Mouse (Mus musculus) small intestine, adult 2 months (tissue): ENCODE results near the gene Nup133. TPM values are rescaled to one million over a fixed set of nuclear protein-coding genes. Genes with fewer than 3 reads are reported as not detected.

Experiments used
- H3K27ac ChIP-seq: fragments of 200-500 bp; 2 replicates; pipeline ENCODE4 v1.5.1; 2012; ENCODE audit warnings: low read depth, low read length, control low read depth, inconsistent platforms; ENCODE audit not compliant: insufficient read depth
- H3K27me3 ChIP-seq: fragments of 200-500 bp; 2 replicates; pipeline ENCODE4 v1.6.1; 2012; ENCODE audit warnings: mild to moderate bottlenecking, moderate library complexity, low read length, inconsistent platforms; ENCODE audit not compliant: control insufficient read depth, insufficient read depth
- H3K36me3 ChIP-seq: fragments of 200-500 bp; 2 replicates; pipeline ENCODE4 v1.6.1; 2012; ENCODE audit warnings: mild to moderate bottlenecking, low read length, control low read depth, inconsistent platforms; ENCODE audit not compliant: control insufficient read depth, insufficient read depth
- H3K4me1 ChIP-seq: fragments of 200-500 bp; 2 replicates; pipeline ENCODE4 v1.6.1; 2012; ENCODE audit warnings: low read length, inconsistent platforms, mixed read lengths; ENCODE audit not compliant: control insufficient read depth, insufficient read depth, insufficient read length
- H3K4me3 ChIP-seq: fragments of 200-500 bp; 2 replicates; pipeline ENCODE4 v1.5.1; 2012; ENCODE audit warnings: low read depth, mild to moderate bottlenecking, control low read depth, inconsistent platforms, low read length, moderate library complexity
- CTCF ChIP-seq: fragments of 200-500 bp; IDR thresholded peaks from 2 replicates; pipeline ENCODE4 v1.5.1; 2012; ENCODE audit warnings: low read depth, mild to moderate bottlenecking, control low read depth, inconsistent platforms, low read length, moderate library complexity, mixed read lengths; ENCODE audit not compliant: insufficient replicate concordance, insufficient read length; ENCODE audit errors: extremely low read depth
- POLR2A ChIP-seq: fragments of 200-500 bp; IDR thresholded peaks from 2 replicates; pipeline ENCODE4 v1.6.1; 2012; ENCODE audit warnings: low read depth, mild to moderate bottlenecking, control low read depth, inconsistent platforms, low read length, moderate library complexity
- WGBS: fragments of 180-500 bp; shearing (Covaris S2); methylation state at CpG from one replicate; pipeline ENCODE4 v1.1.7; 2018; 5-methylcytosine and 5-hydroxymethylcytosine counted together
- polyA plus RNA-seq: library from polyadenylated mRNA; depleted of rRNA; stranded (reverse); fragments of >200 nt; gene quantifications from 2 replicates; pipeline ENCODE4 v1.2.3, GENCODE M21; 2012

The Nup133 gene
- polyA plus RNA-seq, 1 experiment, result 4.3 TPM

GRCm38 (mm10) chr8:123982826-123983400 is 33.8 kb upstream of the Nup133 start, which contains the start of gene Abcb10:
Abcb10 (minus strand) TSS chr8:123983122.
- under 1% methylated on average over 56 of the region's 56 CpGs for WGBS
- peak within 1 kb of the TSS; percentile 94 for H3K27ac ChIP-seq
- peak within 1 kb of the TSS; percentile 99 for H3K4me3 ChIP-seq
- H3K4me1 ChIP-seq, result peaks cover 20% of the 10 kb centered on the region; the same call in 1 of the 2 replicates
- no peaks in the 10 kb centered on the region for H3K36me3 ChIP-seq
- TF ChIP-seq POLR2A (peak; percentile 97), CTCF (no peak)
- H3K27me3 ChIP-seq, result no peaks in the 10 kb centered on the region

GRCm38 (mm10) chr8:123982291-123982793 is 33.3 kb upstream of the Nup133 start:
- Histone ChIP-seq H3K27ac (peak overlapping the region; percentile 64; the same call in 1 of the 2 replicates), H3K4me1 (peaks cover 20% of the 10 kb centered on the region; the same call in 1 of the 2 replicates), H3K4me3 (peak overlapping the region; percentile 99), H3K36me3 (no peaks in the 10 kb centered on the region), H3K27me3 (no peaks in the 10 kb centered on the region)
- TF ChIP-seq CTCF, result no peak
- no peak for TF ChIP-seq POLR2A
- 1% methylated on average over 48 of the region's 48 CpGs for WGBS

- Histone ChIP-seq H3K4me1 (peaks cover 20% of the 10 kb centered on the region; the same call in 1 of the 2 replicates), H3K27ac (no peak overlapping the region; the same call in 1 of the 2 replicates), H3K36me3 (no peaks in the 10 kb centered on the region), H3K4me3 (peak overlapping the region; percentile 32), H3K27me3 (no peaks in the 10 kb centered on the region)
- TF ChIP-seq CTCF (no peak), POLR2A (no peak)
- 39% methylated on average over 4 of the region's 4 CpGs for WGBS
Observed at GRCm38 (mm10) chr8:123981674-123982073, 32.6 kb upstream of the Nup133 start.

GRCm38 (mm10) chr8:123980239-123980638 is 31.2 kb upstream of the Nup133 start:
- 82% methylated on average over 4 of the region's 4 CpGs for WGBS
- TF ChIP-seq POLR2A (no peak), CTCF (no peak)
- no peak overlapping the region for H3K27ac ChIP-seq
- no peaks in the 10 kb centered on the region for H3K36me3 ChIP-seq
- peaks cover 20% of the 10 kb centered on the region; the same call in 1 of the 2 replicates for H3K4me1 ChIP-seq
- H3K4me3 ChIP-seq, result peak overlapping the region; percentile 5; the same call in 1 of the 2 replicates
- no peaks in the 10 kb centered on the region for H3K27me3 ChIP-seq

- Histone ChIP-seq H3K4me3 (peak overlapping the region; percentile 18; the same call in 1 of the 2 replicates), H3K36me3 (no peaks in the 10 kb centered on the region), H3K4me1 (peaks cover 20% of the 10 kb centered on the region; the same call in 1 of the 2 replicates), H3K27ac (peak overlapping the region; percentile 56), H3K27me3 (no peaks in the 10 kb centered on the region)
- WGBS, result 47% methylated on average over 8 of the region's 8 CpGs
- TF ChIP-seq CTCF, result no peak
- TF ChIP-seq POLR2A, result no peak
Observed at GRCm38 (mm10) chr8:123978926-123979325, 29.9 kb upstream of the Nup133 start.

- H3K4me1 ChIP-seq, result peaks cover 18% of the 10 kb centered on the region; the same call in 1 of the 2 replicates
- H3K27ac ChIP-seq, result peak overlapping the region; percentile 56
- no peaks in the 10 kb centered on the region for H3K27me3 ChIP-seq
- WGBS, result 63% methylated on average over 14 of the region's 14 CpGs
- no peak for TF ChIP-seq POLR2A
- TF ChIP-seq CTCF, result no peak
- no peaks in the 10 kb centered on the region for H3K36me3 ChIP-seq
- H3K4me3 ChIP-seq, result no peak overlapping the region
Observed at GRCm38 (mm10) chr8:123978166-123978838, 29.2 kb upstream of the Nup133 start.

GRCm38 (mm10) chr8:123977499-123977898 is 28.4 kb upstream of the Nup133 start:
- H3K27me3 ChIP-seq, result no peaks in the 10 kb centered on the region
- no peak overlapping the region for H3K27ac ChIP-seq
- peaks cover 19% of the 10 kb centered on the region; the same call in 1 of the 2 replicates for H3K4me1 ChIP-seq
- H3K36me3 ChIP-seq, result no peaks in the 10 kb centered on the region
- WGBS, result 89% methylated on average over 4 of the region's 4 CpGs
- H3K4me3 ChIP-seq, result no peak overlapping the region
- TF ChIP-seq CTCF (no peak), POLR2A (no peak)
